Mouse (Mus musculus): ENCODE results near the gene Gnpnat1. TPM values are rescaled to one million over a fixed set of nuclear protein-coding genes. Genes with fewer than 3 reads are reported as not detected.

Gnpnat1 gene
- polyA plus RNA-seq, 1 experiment from 2014 or later = 72.1 TPM

DNA sequence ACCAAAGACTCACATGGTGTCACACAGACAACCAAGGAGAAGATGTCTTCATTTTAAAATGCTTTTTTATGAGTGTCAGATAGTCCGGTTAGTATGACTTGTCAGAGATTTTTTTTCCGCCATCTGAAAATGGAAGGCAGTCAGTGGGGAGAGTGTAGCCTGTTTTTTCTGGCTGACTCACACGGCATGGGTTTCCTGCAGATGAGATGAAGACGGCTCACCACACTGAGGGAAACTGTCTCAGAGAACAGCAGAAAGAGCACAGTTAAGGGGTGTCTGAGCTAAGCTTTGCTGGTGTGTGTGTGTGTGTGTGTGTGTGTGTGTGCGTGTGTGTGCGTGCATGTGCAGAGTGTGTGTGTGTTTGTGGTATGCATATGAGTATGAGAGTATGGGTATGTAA is 36.6 kb upstream of the Gnpnat1 start:
- no peaks in the 10 kb centered on the region for H3K36me3 ChIP-seq (ENCODE audit: control insufficient read depth, insufficient read depth, low read length)
- no peak for ATAC-seq
- H3K9me3 ChIP-seq (ENCODE audit: control insufficient read depth, low read length) = no peaks in the 10 kb centered on the region
- no peak overlapping the region for H3K4me3 ChIP-seq (ENCODE audit: low read length)
- H3K27ac ChIP-seq (ENCODE audit: low read length) = no peak overlapping the region
- H3K4me1 ChIP-seq (ENCODE audit: control insufficient read depth, insufficient read depth, low read length) = peaks cover 13% of the 10 kb centered on the region; the same call in 1 of the 2 replicates
- H3K27me3 ChIP-seq (replicated peaks; ENCODE audit: control insufficient read depth, insufficient read depth, low read length) = no peaks in the 10 kb centered on the region
- no peak overlapping the region for H3K4me2 ChIP-seq (ENCODE audit: low read depth, low read length)
- 80% methylated on average over 6 of the region's 6 CpGs for WGBS
- H3K9ac ChIP-seq (ENCODE audit: low read depth, low read length) = no peak overlapping the region

DNA sequence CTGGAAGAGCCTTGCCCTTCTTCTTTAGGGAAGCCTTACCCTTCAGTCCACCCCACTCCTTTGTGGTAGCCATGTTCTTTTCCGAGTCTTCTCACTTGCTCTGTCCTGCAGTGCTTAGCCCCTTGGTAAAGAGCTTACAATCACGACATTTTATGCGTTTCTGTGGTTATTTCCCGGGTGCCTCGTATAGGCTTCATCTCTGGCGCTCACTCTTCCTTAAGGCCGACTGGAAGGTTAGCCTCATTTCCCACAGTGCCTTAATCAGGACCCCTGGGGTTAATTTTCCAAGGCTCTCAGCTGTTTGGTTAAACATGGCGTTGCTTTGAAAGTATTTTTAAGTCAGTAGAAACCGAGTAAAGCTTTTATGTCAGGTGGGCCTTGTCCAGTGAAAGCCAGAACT is 34.7 kb upstream of the Gnpnat1 start:
- Histone ChIP-seq H3K4me2 (ENCODE audit: low read depth, low read length) (no peak overlapping the region), H3K9ac (ENCODE audit: low read depth, low read length) (no peak overlapping the region), H3K4me3 (ENCODE audit: low read length) (no peak overlapping the region), H3K36me3 (ENCODE audit: control insufficient read depth, insufficient read depth, low read length) (no peaks in the 10 kb centered on the region), H3K27me3 (replicated peaks; ENCODE audit: control insufficient read depth, insufficient read depth, low read length) (no peaks in the 10 kb centered on the region), H3K27ac (ENCODE audit: low read length) (no peak overlapping the region), H3K4me1 (ENCODE audit: control insufficient read depth, insufficient read depth, low read length) (0 out of 2 replicates have a peak, but pooled peaks cover 3% of the 10 kb centered on the region), H3K9me3 (ENCODE audit: control insufficient read depth, low read length) (no peaks in the 10 kb centered on the region)
- no peak for ATAC-seq
- 82% methylated on average over 9 of the region's 9 CpGs for WGBS

DNA sequence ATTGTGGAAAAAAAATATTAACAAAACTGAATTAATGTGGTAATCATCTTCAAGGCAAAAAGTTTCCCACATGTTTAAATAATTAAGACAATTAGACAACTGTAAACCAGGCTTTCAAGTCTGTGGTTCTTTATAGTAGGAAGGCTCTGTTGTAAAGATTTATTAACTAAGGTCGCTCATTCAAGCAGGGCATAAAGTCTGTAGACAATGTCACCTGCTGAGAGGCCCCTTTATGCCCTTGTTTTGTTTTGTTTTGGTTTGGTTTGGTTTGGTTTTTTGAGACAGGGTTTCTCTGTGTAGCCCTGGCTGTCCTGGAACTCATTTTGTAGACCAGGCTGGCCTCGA is 34.2 kb upstream of the Gnpnat1 start:
- no peaks in the 10 kb centered on the region for H3K36me3 ChIP-seq (ENCODE audit: control insufficient read depth, insufficient read depth, low read length)

DNA sequence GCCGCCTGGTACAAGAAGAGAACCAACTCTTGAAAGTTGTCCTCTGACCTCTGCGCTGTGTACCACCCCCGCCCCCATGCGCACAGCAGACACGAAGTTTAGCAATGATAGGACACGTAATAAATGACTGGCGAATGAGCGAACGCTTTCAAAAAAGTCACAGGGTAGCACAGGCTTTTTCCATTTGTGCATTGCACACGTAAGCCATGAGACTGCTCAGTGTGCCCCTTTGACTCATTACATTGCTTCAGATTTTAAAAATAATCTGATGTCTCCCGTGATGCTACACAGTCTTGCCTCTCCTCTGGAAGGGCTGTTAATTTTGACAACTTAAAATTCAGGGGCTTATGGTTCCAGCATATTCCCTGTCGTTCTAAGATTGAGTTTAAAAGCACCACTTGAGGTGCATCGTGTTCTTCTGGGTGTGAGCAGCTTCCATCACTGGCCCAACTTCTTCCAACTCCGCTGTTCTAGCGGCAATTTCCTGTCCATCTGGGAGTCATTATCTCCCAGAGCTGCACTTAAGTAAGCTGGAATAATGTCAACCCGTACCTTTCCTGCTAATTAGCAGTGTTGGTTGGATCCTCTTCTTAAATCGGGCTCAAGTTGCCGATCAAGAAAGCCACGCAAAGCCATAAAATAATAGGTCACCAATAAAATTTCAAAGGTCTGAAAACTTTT is 33.7 kb upstream of the Gnpnat1 start:
- no peaks in the 10 kb centered on the region for H3K9me3 ChIP-seq (ENCODE audit: control insufficient read depth, low read length)
- WGBS = 71% methylated on average over 19 of the region's 19 CpGs
- H3K36me3 ChIP-seq (ENCODE audit: control insufficient read depth, insufficient read depth, low read length) = no peaks in the 10 kb centered on the region
- no peak overlapping the region for H3K27ac ChIP-seq (ENCODE audit: low read length)
- H3K9ac ChIP-seq (ENCODE audit: low read depth, low read length) = no peak overlapping the region
- no peak overlapping the region for H3K4me2 ChIP-seq (ENCODE audit: low read depth, low read length)
- H3K27me3 ChIP-seq (replicated peaks; ENCODE audit: control insufficient read depth, insufficient read depth, low read length) = no peaks in the 10 kb centered on the region
- H3K4me3 ChIP-seq (ENCODE audit: low read length) = no peak overlapping the region
- 0 out of 2 replicates have a peak, but pooled peaks cover 3% of the 10 kb centered on the region for H3K4me1 ChIP-seq (ENCODE audit: control insufficient read depth, insufficient read depth, low read length)
- no peak for ATAC-seq

More for the DNA sequence above, 34.2 kb upstream of the Gnpnat1 start:
- Histone ChIP-seq H3K4me3 (ENCODE audit: low read length) (no peak overlapping the region), H3K4me2 (ENCODE audit: low read depth, low read length) (no peak overlapping the region), H3K9me3 (ENCODE audit: control insufficient read depth, low read length) (no peaks in the 10 kb centered on the region), H3K27me3 (replicated peaks; ENCODE audit: control insufficient read depth, insufficient read depth, low read length) (no peaks in the 10 kb centered on the region), H3K27ac (ENCODE audit: low read length) (no peak overlapping the region), H3K9ac (ENCODE audit: low read depth, low read length) (no peak overlapping the region), H3K4me1 (ENCODE audit: control insufficient read depth, insufficient read depth, low read length) (0 out of 2 replicates have a peak, but pooled peaks cover 3% of the 10 kb centered on the region)
- no peak for ATAC-seq
- 95% methylated on average over 2 of the region's 2 CpGs for WGBS

DNA sequence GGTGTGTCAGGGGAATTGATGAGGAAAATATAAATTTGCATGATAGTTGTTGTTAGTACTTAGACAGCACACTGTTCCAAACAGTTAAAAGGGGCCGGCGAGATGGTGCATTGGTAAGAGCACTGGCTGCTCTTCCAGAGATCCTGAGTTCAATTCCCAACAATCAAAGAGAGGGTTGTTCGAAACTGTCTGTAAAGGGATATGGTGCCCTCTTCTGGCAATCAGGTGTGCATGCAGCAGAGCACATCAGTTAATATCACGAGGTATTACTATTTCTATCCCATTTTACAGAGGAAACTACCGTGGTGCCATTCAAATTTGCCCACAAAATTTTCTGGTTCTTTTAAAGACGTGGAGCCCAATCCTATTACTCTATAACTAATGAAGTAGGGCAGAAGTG is 29.5 kb upstream of the Gnpnat1 start:
- Histone ChIP-seq H3K27me3 (replicated peaks; ENCODE audit: control insufficient read depth, insufficient read depth, low read length) (no peaks in the 10 kb centered on the region), H3K4me2 (ENCODE audit: low read depth, low read length) (no peak overlapping the region), H3K4me3 (ENCODE audit: low read length) (no peak overlapping the region), H3K9ac (ENCODE audit: low read depth, low read length) (no peak overlapping the region), H3K9me3 (ENCODE audit: control insufficient read depth, low read length) (0 out of 2 replicates have a peak, but pooled peaks cover 8% of the 10 kb centered on the region), H3K4me1 (ENCODE audit: control insufficient read depth, insufficient read depth, low read length) (no peaks in the 10 kb centered on the region), H3K36me3 (ENCODE audit: control insufficient read depth, insufficient read depth, low read length) (no peaks in the 10 kb centered on the region; the same call in 1 of the 2 replicates), H3K27ac (ENCODE audit: low read length) (no peak overlapping the region)
- no peak for ATAC-seq
- 74% methylated on average over 6 of the region's 6 CpGs for WGBS

DNA sequence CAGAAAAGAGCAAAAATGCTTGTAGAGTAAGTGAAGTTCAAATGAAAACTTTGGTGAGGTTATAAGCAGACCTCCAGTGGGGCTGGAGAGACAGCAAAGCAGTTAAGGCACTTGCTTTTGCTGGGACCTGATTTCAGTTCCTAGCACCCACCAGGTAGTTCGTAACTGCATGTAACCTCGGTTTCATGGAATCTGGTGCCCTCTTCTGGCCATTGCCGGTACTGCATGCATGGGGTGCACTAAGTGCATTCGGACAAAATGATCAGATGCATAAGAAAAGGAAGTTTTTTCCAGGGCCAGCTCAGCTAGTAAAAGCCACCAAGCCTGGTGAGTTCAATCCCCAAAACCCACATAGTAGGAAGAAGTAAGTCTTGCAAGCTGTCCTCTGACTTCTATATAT is 27.3 kb upstream of the Gnpnat1 start:
- Histone ChIP-seq H3K27ac (ENCODE audit: low read length) (no peak overlapping the region), H3K4me1 (ENCODE audit: control insufficient read depth, insufficient read depth, low read length) (no peaks in the 10 kb centered on the region), H3K9me3 (ENCODE audit: control insufficient read depth, low read length) (0 out of 2 replicates have a peak, but pooled peaks cover 8% of the 10 kb centered on the region), H3K36me3 (ENCODE audit: control insufficient read depth, insufficient read depth, low read length) (no peaks in the 10 kb centered on the region; the same call in 1 of the 2 replicates), H3K27me3 (replicated peaks; ENCODE audit: control insufficient read depth, insufficient read depth, low read length) (no peaks in the 10 kb centered on the region), H3K4me3 (ENCODE audit: low read length) (no peak overlapping the region), H3K4me2 (ENCODE audit: low read depth, low read length) (no peak overlapping the region), H3K9ac (ENCODE audit: low read depth, low read length) (no peak overlapping the region)
- no peak for ATAC-seq
- WGBS = 70% methylated on average over 4 of the region's 4 CpGs

DNA sequence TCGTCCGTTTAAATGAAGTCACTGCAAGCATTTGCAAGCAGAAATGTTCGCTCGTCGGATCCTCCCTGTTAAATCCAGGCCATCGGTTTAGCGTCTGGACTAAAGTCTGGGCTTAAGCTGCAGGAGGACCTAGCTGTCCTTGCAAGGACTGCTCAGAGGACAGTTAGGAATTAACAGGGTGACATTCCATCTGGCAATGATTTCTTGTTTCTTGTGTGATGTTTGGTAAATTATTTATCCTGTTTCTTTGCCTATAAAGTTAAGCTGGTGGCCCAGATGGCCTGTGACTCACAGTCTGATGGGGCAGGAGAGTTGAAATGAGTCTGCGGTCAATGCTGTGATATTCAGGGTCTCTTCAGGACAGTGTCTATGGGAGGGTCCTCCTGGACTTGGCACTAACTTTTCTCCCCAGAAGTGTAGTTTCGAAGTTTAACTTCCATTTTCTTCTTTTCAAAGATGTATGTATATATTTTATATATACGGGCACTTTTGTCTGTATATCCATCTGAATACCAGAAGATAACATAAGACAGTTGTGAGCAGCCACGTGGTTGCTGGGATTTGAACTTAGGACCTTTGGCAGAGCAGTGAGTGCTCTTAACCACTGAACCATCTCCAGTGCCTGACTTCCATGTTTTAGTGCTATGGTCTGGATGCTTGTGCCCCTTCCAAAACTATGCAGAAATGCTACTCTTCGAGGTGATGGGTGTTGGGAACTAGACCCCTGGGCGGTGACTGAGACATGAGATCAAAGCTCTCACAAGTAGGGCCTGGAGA is 25.5 kb upstream of the Gnpnat1 start:
- Histone ChIP-seq H3K27ac (ENCODE audit: low read length) (no peak overlapping the region), H3K4me2 (ENCODE audit: low read depth, low read length) (no peak overlapping the region), H3K4me1 (ENCODE audit: control insufficient read depth, insufficient read depth, low read length) (no peaks in the 10 kb centered on the region), H3K27me3 (replicated peaks; ENCODE audit: control insufficient read depth, insufficient read depth, low read length) (no peaks in the 10 kb centered on the region), H3K9me3 (ENCODE audit: control insufficient read depth, low read length) (0 out of 2 replicates have a peak, but pooled peaks cover 8% of the 10 kb centered on the region), H3K4me3 (ENCODE audit: low read length) (no peak overlapping the region), H3K9ac (ENCODE audit: low read depth, low read length) (no peak overlapping the region), H3K36me3 (ENCODE audit: control insufficient read depth, insufficient read depth, low read length) (no peaks in the 10 kb centered on the region; the same call in 1 of the 2 replicates)
- ATAC-seq = no peak
- 84% methylated on average over 13 of the region's 13 CpGs for WGBS

DNA sequence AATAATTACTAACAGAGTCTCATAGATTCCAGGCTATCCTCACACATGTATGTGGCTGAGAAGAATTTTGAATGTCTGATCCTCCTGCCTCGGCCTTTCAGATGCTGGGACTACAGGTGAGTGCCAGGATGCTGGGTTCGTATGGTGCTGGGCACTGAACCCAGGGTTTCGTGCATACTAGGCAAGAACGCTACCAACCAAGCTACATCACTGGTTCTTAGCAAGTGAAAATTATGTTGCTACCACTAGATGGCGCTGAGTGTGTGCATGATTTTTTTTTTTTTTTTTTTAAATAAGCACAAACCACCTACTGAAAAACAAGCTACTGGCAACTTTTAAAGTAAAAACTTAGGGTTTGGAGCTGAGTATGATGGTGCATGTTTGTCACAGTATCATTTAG is 18.5 kb upstream of the Gnpnat1 start:
- 7% methylated on average over 5 of the region's 5 CpGs for WGBS
- Histone ChIP-seq H3K27ac (ENCODE audit: low read length) (no peak overlapping the region), H3K27me3 (replicated peaks; ENCODE audit: control insufficient read depth, insufficient read depth, low read length) (no peaks in the 10 kb centered on the region), H3K4me2 (ENCODE audit: low read depth, low read length) (no peak overlapping the region), H3K36me3 (ENCODE audit: control insufficient read depth, insufficient read depth, low read length) (no peaks in the 10 kb centered on the region), H3K4me3 (ENCODE audit: low read length) (no peak overlapping the region), H3K9ac (ENCODE audit: low read depth, low read length) (no peak overlapping the region), H3K4me1 (ENCODE audit: control insufficient read depth, insufficient read depth, low read length) (no peaks in the 10 kb centered on the region), H3K9me3 (ENCODE audit: control insufficient read depth, low read length) (no peaks in the 10 kb centered on the region)
- no peak for ATAC-seq

DNA sequence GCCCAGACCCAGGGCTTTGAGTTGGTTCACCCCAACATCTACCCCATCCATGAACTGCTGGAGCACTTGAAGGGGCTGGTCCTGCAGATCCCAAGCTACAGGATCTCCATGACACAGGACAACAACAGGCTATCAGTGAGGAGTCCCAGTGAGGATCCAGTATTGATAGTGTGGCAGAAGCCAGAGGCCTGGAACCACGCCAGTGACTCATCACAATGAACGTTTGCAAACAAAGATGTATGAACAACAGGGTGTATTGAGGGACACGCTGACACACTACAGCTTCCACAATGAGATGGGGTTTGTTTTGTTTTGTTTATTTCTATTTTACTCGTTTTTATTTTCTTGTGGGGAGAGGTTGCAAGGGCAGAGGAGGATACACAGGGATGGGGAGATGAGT is 17.7 kb upstream of the Gnpnat1 start:
- Histone ChIP-seq H3K36me3 (ENCODE audit: control insufficient read depth, insufficient read depth, low read length) (no peaks in the 10 kb centered on the region), H3K4me3 (ENCODE audit: low read length) (no peak overlapping the region), H3K4me1 (ENCODE audit: control insufficient read depth, insufficient read depth, low read length) (no peaks in the 10 kb centered on the region), H3K9me3 (ENCODE audit: control insufficient read depth, low read length) (no peaks in the 10 kb centered on the region), H3K27ac (ENCODE audit: low read length) (no peak overlapping the region), H3K27me3 (replicated peaks; ENCODE audit: control insufficient read depth, insufficient read depth, low read length) (no peaks in the 10 kb centered on the region), H3K4me2 (ENCODE audit: low read depth, low read length) (no peak overlapping the region), H3K9ac (ENCODE audit: low read depth, low read length) (no peak overlapping the region)
- 55% methylated on average over 4 of the region's 4 CpGs for WGBS
- ATAC-seq = no peak
